Mouse (Mus musculus): ENCODE data around the gene Padi6. TPM values are rescaled to one million over a fixed set of nuclear protein-coding genes. Genes with fewer than 3 reads are reported as not detected.

The Padi6 gene
- polyA plus RNA-seq, 1 experiment from 2014 or later, result 0.06 TPM

GRCm38 (mm10) chr4:140689873-140690655, 52.4 kb downstream of the Padi6 start:
- H3K27me3 ChIP-seq, result no peaks in the 10 kb centered on the region
- no peak overlapping the region for H3K9ac ChIP-seq (replicated peaks)
- WGBS, result 83% methylated on average over 16 of the region's 16 CpGs
- no peak overlapping the region for H3K4me3 ChIP-seq
- no peak for ATAC-seq (replicated peaks)
- no peaks in the 10 kb centered on the region for H3K9me3 ChIP-seq
- no peak overlapping the region for H3K27ac ChIP-seq (replicated peaks)
- no peak overlapping the region for H3K4me2 ChIP-seq (replicated peaks)
- H3K36me3 ChIP-seq, result no peaks in the 10 kb centered on the region
- H3K4me1 ChIP-seq, result no peaks in the 10 kb centered on the region

GRCm38 (mm10) chr4:140688826-140689425, 53.5 kb downstream of the Padi6 start:
- Histone ChIP-seq H3K27me3 (no peaks in the 10 kb centered on the region), H3K36me3 (no peaks in the 10 kb centered on the region), H3K4me1 (peaks cover 7% of the 10 kb centered on the region; the same call in 1 of the 2 replicates), H3K4me2 (replicated peaks) (no peak overlapping the region), H3K27ac (replicated peaks) (no peak overlapping the region), H3K9me3 (no peaks in the 10 kb centered on the region), H3K4me3 (no peak overlapping the region), H3K9ac (replicated peaks) (no peak overlapping the region)
- no peak for ATAC-seq (replicated peaks)
- WGBS, result 92% methylated on average over 5 of the region's 5 CpGs

- no peaks in the 10 kb centered on the region for H3K36me3 ChIP-seq
- ATAC-seq (replicated peaks), result no peak
- no peaks in the 10 kb centered on the region for H3K27me3 ChIP-seq
- 73% methylated on average over 12 of the region's 12 CpGs for WGBS
- H3K4me2 ChIP-seq (replicated peaks), result no peak overlapping the region
- H3K4me3 ChIP-seq, result no peak overlapping the region
- peaks cover 7% of the 10 kb centered on the region; the same call in 1 of the 2 replicates for H3K4me1 ChIP-seq
- H3K9ac ChIP-seq (replicated peaks), result no peak overlapping the region
- no peak overlapping the region for H3K27ac ChIP-seq (replicated peaks)
- H3K9me3 ChIP-seq, result no peaks in the 10 kb centered on the region
These were observed 54.2 kb downstream of the Padi6 start for GRCm38 (mm10) chr4:140688044-140688825.

GRCm38 (mm10) chr4:140684881-140685303, 57.6 kb downstream of the Padi6 start:
- WGBS, result 54% methylated on average over 6 of the region's 6 CpGs
- Histone ChIP-seq H3K36me3 (no peaks in the 10 kb centered on the region), H3K4me1 (peaks cover 7% of the 10 kb centered on the region; the same call in 1 of the 2 replicates), H3K4me3 (no peak overlapping the region), H3K9me3 (no peaks in the 10 kb centered on the region), H3K4me2 (replicated peaks) (no peak overlapping the region), H3K9ac (replicated peaks) (no peak overlapping the region), H3K27me3 (no peaks in the 10 kb centered on the region), H3K27ac (replicated peaks) (no peak overlapping the region)
- ATAC-seq (replicated peaks), result no peak

GRCm38 (mm10) chr4:140684141-140684871, 58.1 kb downstream of the Padi6 start:
- no peaks in the 10 kb centered on the region for H3K9me3 ChIP-seq
- H3K4me1 ChIP-seq, result peaks cover 7% of the 10 kb centered on the region; the same call in 1 of the 2 replicates
- H3K4me3 ChIP-seq, result no peak overlapping the region
- H3K27ac ChIP-seq (replicated peaks), result no peak overlapping the region
- 17% methylated on average over 16 of the region's 16 CpGs for WGBS
- H3K4me2 ChIP-seq (replicated peaks), result no peak overlapping the region
- H3K9ac ChIP-seq (replicated peaks), result no peak overlapping the region
- H3K36me3 ChIP-seq, result no peaks in the 10 kb centered on the region
- H3K27me3 ChIP-seq, result no peaks in the 10 kb centered on the region
- no peak for ATAC-seq (replicated peaks)

GRCm38 (mm10) chr4:140683608-140684007, 58.8 kb downstream of the Padi6 start:
- 58% methylated on average over 8 of the region's 8 CpGs for WGBS
- Histone ChIP-seq H3K4me3 (no peak overlapping the region), H3K9ac (replicated peaks) (no peak overlapping the region), H3K36me3 (no peaks in the 10 kb centered on the region), H3K27me3 (no peaks in the 10 kb centered on the region), H3K4me1 (peaks cover 7% of the 10 kb centered on the region; the same call in 1 of the 2 replicates), H3K9me3 (no peaks in the 10 kb centered on the region), H3K27ac (replicated peaks) (no peak overlapping the region), H3K4me2 (replicated peaks) (no peak overlapping the region)
- ATAC-seq (replicated peaks), result no peak

GRCm38 (mm10) chr4:140680731-140681397, 61.6 kb downstream of the Padi6 start:
- H3K36me3 ChIP-seq, result no peaks in the 10 kb centered on the region
- H3K4me2 ChIP-seq (replicated peaks), result no peak overlapping the region
- no peak overlapping the region for H3K4me3 ChIP-seq
- whole genome bisulfite sequencing, result 59% methylated on average over 8 of the region's 8 CpGs
- H3K9me3 ChIP-seq, result no peaks in the 10 kb centered on the region
- no peak overlapping the region for H3K9ac ChIP-seq (replicated peaks)
- H3K4me1 ChIP-seq, result peaks cover 7% of the 10 kb centered on the region; the same call in 1 of the 2 replicates
- no peak for ATAC-seq (replicated peaks)
- H3K27me3 ChIP-seq, result no peaks in the 10 kb centered on the region
- H3K27ac ChIP-seq (replicated peaks), result no peak overlapping the region

- WGBS, result 31% methylated on average over 13 of the region's 18 CpGs
- H3K9ac ChIP-seq (replicated peaks), result no peak overlapping the region
- H3K4me1 ChIP-seq, result peaks cover 7% of the 10 kb centered on the region; the same call in 1 of the 2 replicates
- no peaks in the 10 kb centered on the region for H3K27me3 ChIP-seq
- no peak overlapping the region for H3K27ac ChIP-seq (replicated peaks)
- H3K36me3 ChIP-seq, result no peaks in the 10 kb centered on the region
- peak; percentile 38; the same call in 1 of the 2 replicates for ATAC-seq (replicated peaks)
- no peak overlapping the region for H3K4me3 ChIP-seq
- 0 out of 2 replicates have a peak overlapping the region, but pooled peaks have one; percentile 16 for H3K4me2 ChIP-seq (replicated peaks)
- H3K9me3 ChIP-seq, result no peaks in the 10 kb centered on the region
These were observed 62.6 kb downstream of the Padi6 start for GRCm38 (mm10) chr4:140679723-140680380.

- H3K36me3 ChIP-seq, result no peaks in the 10 kb centered on the region
- H3K4me3 ChIP-seq, result no peak overlapping the region
- no peaks in the 10 kb centered on the region for H3K27me3 ChIP-seq
- H3K4me2 ChIP-seq (replicated peaks), result no peak overlapping the region
- 20% methylated on average over 5 of the region's 5 CpGs for WGBS
- H3K9ac ChIP-seq (replicated peaks), result no peak overlapping the region
- no peaks in the 10 kb centered on the region for H3K9me3 ChIP-seq
- peaks cover 1% of the 10 kb centered on the region; the same call in 1 of the 2 replicates for H3K4me1 ChIP-seq
- peak; percentile 58; the same call in 1 of the 2 replicates for ATAC-seq (replicated peaks)
- H3K27ac ChIP-seq (replicated peaks), result no peak overlapping the region
These were observed 63.4 kb downstream of the Padi6 start for GRCm38 (mm10) chr4:140679038-140679437.

All from forebrain, embryonic 15.5 days (tissue).